Mouse (Mus musculus) MEL (cell line): ENCODE measurements around the gene Dcaf7. TPM values are rescaled to one million over a fixed set of nuclear protein-coding genes. Genes with fewer than 3 reads are reported as not detected.

Experiments used
- DNase-seq: peaks from one replicate; pipeline ENCODE4 v3.0.0; 2011; ENCODE audit warnings: low read depth, low spot score
- H3K27ac ChIP-seq: 2 replicates; pipeline ENCODE4 v1.5.1; 2012; ENCODE audit warnings: low read depth, mild to moderate bottlenecking, control low read depth, low read length, moderate library complexity; ENCODE audit not compliant: control insufficient read depth
- H3K27me3 ChIP-seq, 2 experiments: fragments of 150-350 bp in 1 of 2; sonication (generic) in 1 of 2; 2 replicates each; pipeline ENCODE4 v1.6.1; 2012; ENCODE audit warnings: low read length in 2 of 2, mild to moderate bottlenecking in 2 of 2, improper control_type of control experiment in 1 of 2, moderate library complexity in 1 of 2; ENCODE audit not compliant: insufficient read depth in 2 of 2, control insufficient read depth in 1 of 2
- H3K36me3 ChIP-seq, 2 experiments: 2 replicates each; pipeline ENCODE4 v1.6.1; 2012 to 2014; ENCODE audit warnings: low read length in 2 of 2, improper control_type of control experiment in 1 of 2, inconsistent platforms in 1 of 2, mild to moderate bottlenecking in 1 of 2; ENCODE audit not compliant: insufficient read depth in 2 of 2, control insufficient read depth in 1 of 2
- H3K4me1 ChIP-seq, 2 experiments: fragments of 150-350 bp in 1 of 2; sonication (generic) in 1 of 2; 2 replicates each; pipeline ENCODE4 v1.6.1; 2012; ENCODE audit warnings: low read length in 2 of 2, improper control_type of control experiment in 1 of 2, mild to moderate bottlenecking in 1 of 2; ENCODE audit not compliant: insufficient read depth in 2 of 2, control insufficient read depth in 1 of 2
- H3K4me3 ChIP-seq, 2 experiments: fragments of 150-350 bp in 1 of 2; sonication (generic) in 1 of 2; 2 replicates each; pipeline ENCODE4 v1.5.1; 2012; ENCODE audit warnings: low read depth in 2 of 2, low read length in 2 of 2, mild to moderate bottlenecking in 2 of 2, moderate library complexity in 2 of 2, control low read depth in 1 of 2, improper control_type of control experiment in 1 of 2; ENCODE audit not compliant: control insufficient read depth in 1 of 2, insufficient read depth in 1 of 2
- H3K79me2 ChIP-seq: 2 replicates; pipeline ENCODE4 v1.6.1; 2012; ENCODE audit warnings: mild to moderate bottlenecking, low read length, moderate library complexity; ENCODE audit not compliant: control insufficient read depth, poor library complexity, insufficient read depth
- H3K9ac ChIP-seq: 2 replicates; pipeline ENCODE4 v1.6.1; 2012; ENCODE audit warnings: low read depth, mild to moderate bottlenecking, control low read depth, low read length, moderate library complexity; ENCODE audit not compliant: control insufficient read depth, poor library complexity, severe bottlenecking
- H3K9me3 ChIP-seq: fragments of 150-350 bp; sonication (generic); replicated peaks from 2 replicates; pipeline ENCODE4 v1.6.1; 2012; ENCODE audit warnings: mild to moderate bottlenecking, low read length, improper control_type of control experiment, moderate library complexity; ENCODE audit not compliant: insufficient read depth
- CTCF ChIP-seq, 3 experiments: IDR thresholded peaks in 2 of 3; conservative IDR thresholded peaks in 1 of 3; 2 replicates each; pipeline ENCODE4 v1.5.1; 2011 to 2012; ENCODE audit warnings: low read length in 3 of 3, low read depth in 2 of 3, mild to moderate bottlenecking in 2 of 3, improper control_type of control experiment in 1 of 3, inconsistent platforms in 1 of 3, mixed read lengths in 1 of 3, moderate library complexity in 1 of 3; ENCODE audit not compliant: control insufficient read depth in 1 of 3, insufficient read depth in 1 of 3, poor library complexity in 1 of 3, severe bottlenecking in 1 of 3
- EP300 ChIP-seq, 2 experiments: IDR thresholded peaks; 2 replicates each; pipeline ENCODE4 v1.6.1; 2011; ENCODE audit warnings: improper control_type of control experiment in 2 of 2, low read length in 2 of 2, low read depth in 1 of 2, mild to moderate bottlenecking in 1 of 2
- ETS1 ChIP-seq: IDR thresholded peaks from 2 replicates; pipeline ENCODE4 v1.6.1; 2012; ENCODE audit warnings: low read depth, mild to moderate bottlenecking, inconsistent platforms, low read length, improper control_type of control experiment, moderate library complexity
- GATA1 ChIP-seq: IDR thresholded peaks from 2 replicates; pipeline ENCODE4 v1.6.1; 2011; ENCODE audit warnings: low read depth, low read length, improper control_type of control experiment
- JUND ChIP-seq: IDR thresholded peaks from 2 replicates; pipeline ENCODE4 v1.6.1; 2011; ENCODE audit warnings: low read depth, mild to moderate bottlenecking, improper control_type of control experiment, low read length
- KAT2A ChIP-seq: conservative IDR thresholded peaks from 2 replicates; pipeline ENCODE4 v1.6.1; 2012; ENCODE audit warnings: low read depth, low read length, improper control_type of control experiment, inconsistent platforms
- MAFK ChIP-seq: IDR thresholded peaks from 2 replicates; pipeline ENCODE4 v1.6.1; 2011; ENCODE audit warnings: low read depth, mild to moderate bottlenecking, low read length, improper control_type of control experiment, borderline replicate concordance
- MAX ChIP-seq: IDR thresholded peaks from 2 replicates; pipeline ENCODE4 v1.6.1; 2011; ENCODE audit warnings: low read length, improper control_type of control experiment
- MAZ ChIP-seq: IDR thresholded peaks from 2 replicates; pipeline ENCODE4 v1.6.1; 2012; ENCODE audit warnings: low read depth, mild to moderate bottlenecking, inconsistent platforms, low read length, improper control_type of control experiment
- NRF1 ChIP-seq: IDR thresholded peaks from 2 replicates; pipeline ENCODE4 v1.6.1; 2014; ENCODE audit warnings: low read depth, mild to moderate bottlenecking, inconsistent platforms, low read length, improper control_type of control experiment, moderate library complexity; ENCODE audit not compliant: poor library complexity, insufficient read depth, severe bottlenecking
- POLR2A ChIP-seq, 2 experiments: IDR thresholded peaks; 2 replicates each; pipeline ENCODE4 v1.6.1; 2011 to 2012; ENCODE audit warnings: low read length in 2 of 2, mild to moderate bottlenecking in 2 of 2, control low read depth in 1 of 2, improper control_type of control experiment in 1 of 2, low read depth in 1 of 2, moderate library complexity in 1 of 2; ENCODE audit not compliant: control insufficient read depth in 1 of 2, insufficient read depth in 1 of 2, poor library complexity in 1 of 2
- RCOR1 ChIP-seq: IDR thresholded peaks from 2 replicates; pipeline ENCODE4 v1.6.1; 2012; ENCODE audit warnings: low read depth, mild to moderate bottlenecking, inconsistent platforms, low read length, improper control_type of control experiment
- TAL1 ChIP-seq: IDR thresholded peaks from 2 replicates; pipeline ENCODE4 v1.6.1; 2012; ENCODE audit warnings: mild to moderate bottlenecking, inconsistent platforms, low read length, moderate library complexity, mixed read lengths
- TCF12 ChIP-seq: IDR thresholded peaks from 2 replicates; pipeline ENCODE4 v1.6.1; 2014; ENCODE audit warnings: low read depth, mild to moderate bottlenecking, inconsistent platforms, low read length, improper control_type of control experiment, moderate library complexity
- USF2 ChIP-seq, 2 experiments: IDR thresholded peaks; 2 replicates each; pipeline ENCODE4 v1.6.1; 2011 to 2012; ENCODE audit warnings: improper control_type of control experiment in 2 of 2, low read length in 2 of 2, borderline replicate concordance in 1 of 2, inconsistent platforms in 1 of 2, low read depth in 1 of 2, mild to moderate bottlenecking in 1 of 2; ENCODE audit not compliant: insufficient read depth in 1 of 2
- ZC3H11A ChIP-seq: IDR thresholded peaks from 2 replicates; pipeline ENCODE4 v1.6.1; 2012; ENCODE audit warnings: low read depth, mild to moderate bottlenecking, inconsistent platforms, low read length, improper control_type of control experiment
- polyA plus RNA-seq, 2 experiments: library from polyadenylated mRNA; stranded (reverse) in 1 of 2; unstranded in 1 of 2; fragments of >175 nt in 1 of 2; fragments of >200 nt in 1 of 2; gene quantifications; 2 replicates each; pipeline versions ENCODE4 v1.2.1 to v1.2.4; 2012; ENCODE audit warnings: low replicate concordance in 2 of 2, low read depth in 1 of 2; ENCODE audit not compliant: insufficient read length in 2 of 2, insufficient read depth in 1 of 2, missing spikeins in 1 of 2
- total RNA-seq: library from RNA; depleted of rRNA; stranded (reverse); fragments of 300-350 nt; gene quantifications from 2 replicates; pipeline ENCODE4 v1.2.3, GENCODE M21; 2012

Dcaf7 gene
- total and polyA plus RNA-seq, 3 experiments: 65.5 to 88.2 (median 86.9) TPM

DNA sequence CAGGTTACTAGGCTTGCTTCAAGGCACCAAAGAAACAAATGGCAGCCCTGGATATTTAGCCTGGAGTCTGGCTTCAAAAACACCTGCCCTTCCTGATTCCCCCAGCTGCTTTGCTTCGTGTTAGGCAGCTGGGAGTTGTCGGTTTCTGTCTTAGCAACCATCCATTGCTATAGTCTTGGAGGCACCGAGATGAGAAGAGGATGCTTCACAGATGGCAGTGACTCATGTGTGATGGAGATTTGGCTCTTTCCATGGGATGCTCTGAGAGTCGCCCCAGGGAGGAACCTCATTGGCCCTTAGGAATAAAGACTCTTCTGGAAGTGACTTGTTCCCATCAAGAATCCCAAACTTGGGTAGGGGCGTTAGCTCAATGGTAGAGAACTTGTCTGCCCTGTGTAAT, 20.2 kb upstream of the Dcaf7 start:
- Histone ChIP-seq H3K79me2 (no peaks in the 10 kb centered on the region), H3K4me3 (no peak overlapping the region), H3K27me3 (peaks cover 14 to 26% of the 10 kb centered on the region in 2 experiments), H3K9ac (no peak overlapping the region), H3K27ac (no peak overlapping the region), H3K4me1 (no peaks in the 10 kb centered on the region), H3K9me3 (no peaks in the 10 kb centered on the region), H3K36me3 (no peaks in the 10 kb centered on the region)
- no peak for DNase-seq
- TF ChIP-seq ETS1 (no peak), USF2 (IDR thresholded peaks at IDR 0.05; ENCODE audit: borderline replicate concordance in 1 of 2, insufficient read depth in 1 of 2, low read depth in 1 of 2, low read length in 2 of 2) (no peak)

DNA sequence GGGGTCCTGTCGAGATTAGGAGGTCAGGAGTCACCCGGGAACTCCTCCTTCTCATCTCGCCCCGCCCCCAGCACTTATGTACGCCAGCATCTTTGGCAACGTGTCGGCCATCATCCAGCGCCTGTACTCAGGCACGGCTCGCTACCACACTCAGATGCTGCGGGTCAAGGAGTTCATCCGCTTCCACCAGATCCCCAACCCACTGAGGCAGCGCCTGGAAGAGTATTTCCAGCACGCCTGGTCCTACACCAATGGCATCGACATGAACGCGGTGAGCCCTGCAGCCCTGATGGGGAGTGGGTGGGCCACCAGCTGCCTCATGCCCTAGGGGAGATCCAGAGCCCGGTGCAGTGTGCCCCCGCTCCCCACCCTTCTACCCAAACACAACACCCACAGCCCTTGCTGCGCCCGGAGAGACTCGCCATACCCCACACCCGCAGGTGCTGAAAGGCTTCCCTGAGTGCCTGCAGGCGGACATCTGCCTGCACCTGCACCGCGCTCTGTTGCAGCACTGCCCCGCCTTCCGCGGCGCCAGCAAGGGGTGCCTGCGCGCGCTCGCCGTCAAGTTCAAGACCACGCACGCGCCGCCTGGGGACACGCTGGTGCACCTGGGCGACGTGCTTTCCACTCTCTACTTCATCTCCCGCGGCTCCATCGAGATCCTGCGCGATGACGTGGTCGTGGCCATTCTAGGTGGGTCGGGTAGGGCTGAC, 16.5 kb upstream of the Dcaf7 start:
- Histone ChIP-seq H3K27ac (no peak overlapping the region), H3K4me3 (no peak overlapping the region), H3K27me3 (peaks cover 2 to 8% of the 10 kb centered on the region in 2 experiments), H3K36me3 (no peaks in the 10 kb centered on the region; a peak in 1 of 4 replicates), H3K9me3 (no peaks in the 10 kb centered on the region), H3K79me2 (no peaks in the 10 kb centered on the region), H3K4me1 (peaks cover 0 to 1% of the 10 kb centered on the region in 2 experiments; a peak in 2 of 4 replicates), H3K9ac (no peak overlapping the region)
- no peak for DNase-seq
- no peak for TF ChIP-seq MAZ
- no peak for TF ChIP-seq NRF1
- no peak for TF ChIP-seq CTCF (IDR thresholded peaks at IDR 0.05 in 2 of 3, conservative IDR thresholded peaks at IDR 0.05 in 1 of 3; ENCODE audit: control insufficient read depth in 1 of 3, insufficient read depth in 1 of 3, low read depth in 2 of 3, low read length in 3 of 3, poor library complexity in 1 of 3, severe bottlenecking in 1 of 3)
- no peak for TF ChIP-seq MAX

DNA sequence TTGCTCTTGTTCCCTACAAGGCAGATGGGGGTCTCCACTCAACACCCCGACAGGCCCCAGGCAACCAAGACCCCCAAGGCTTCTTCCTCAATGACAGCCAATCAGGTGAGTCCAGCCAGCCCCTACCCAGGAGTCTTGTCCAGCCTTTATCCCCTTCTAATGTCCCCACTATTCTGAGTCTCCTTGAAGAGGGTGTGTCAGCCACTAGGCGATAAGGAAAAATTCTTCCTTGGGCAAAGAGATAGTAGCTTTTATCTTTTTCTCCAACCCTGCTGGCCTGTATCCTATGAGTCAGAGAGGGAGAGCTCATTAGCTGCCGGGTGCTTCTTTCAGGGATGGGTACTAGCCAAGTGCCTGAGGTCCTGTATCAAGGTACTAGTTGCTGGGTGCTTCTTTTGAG, 10.9 kb upstream of the Dcaf7 start:
- H3K36me3 ChIP-seq: peaks cover 0 to 15% of the 10 kb centered on the region in 2 experiments; a peak in 2 of 4 replicates
- H3K9me3 ChIP-seq: no peaks in the 10 kb centered on the region
- no peaks in the 10 kb centered on the region for H3K79me2 ChIP-seq
- H3K4me3 ChIP-seq: no peak overlapping the region
- 0 out of 2 replicates have a peak, but pooled peaks have one; percentile 23 for TF ChIP-seq JUND
- TF ChIP-seq POLR2A (IDR thresholded peaks at IDR 0.05; ENCODE audit: control insufficient read depth in 1 of 2, insufficient read depth in 1 of 2, low read depth in 1 of 2, low read length in 2 of 2, poor library complexity in 1 of 2): no peak
- peak; percentile 87 for TF ChIP-seq TCF12
- TF ChIP-seq RCOR1: peak; percentile 64
- TF ChIP-seq ETS1: peak; percentile 80
- TF ChIP-seq MAZ: no peak
- no peak for TF ChIP-seq ZC3H11A
- no peak for TF ChIP-seq KAT2A
- TF ChIP-seq GATA1: peak; percentile 97
- no peak for TF ChIP-seq MAFK
- TF ChIP-seq MAX: no peak
- peak; percentile 56; the same call in 1 of the 2 replicates for TF ChIP-seq TAL1
- TF ChIP-seq EP300 (IDR thresholded peaks at IDR 0.05; ENCODE audit: low read depth in 1 of 2, low read length in 2 of 2): peak; percentile 82 to 85
- peak; percentile 77 for DNase-seq
- no peaks in the 10 kb centered on the region for H3K27me3 ChIP-seq
- peaks cover 10 to 20% of the 10 kb centered on the region in 2 experiments; a peak in 3 of 4 replicates for H3K4me1 ChIP-seq
- H3K27ac ChIP-seq: no peak overlapping the region
- H3K9ac ChIP-seq: no peak overlapping the region
